Mouse (Mus musculus): Measurements from ENCODE around the gene Glrx5.

DNA sequence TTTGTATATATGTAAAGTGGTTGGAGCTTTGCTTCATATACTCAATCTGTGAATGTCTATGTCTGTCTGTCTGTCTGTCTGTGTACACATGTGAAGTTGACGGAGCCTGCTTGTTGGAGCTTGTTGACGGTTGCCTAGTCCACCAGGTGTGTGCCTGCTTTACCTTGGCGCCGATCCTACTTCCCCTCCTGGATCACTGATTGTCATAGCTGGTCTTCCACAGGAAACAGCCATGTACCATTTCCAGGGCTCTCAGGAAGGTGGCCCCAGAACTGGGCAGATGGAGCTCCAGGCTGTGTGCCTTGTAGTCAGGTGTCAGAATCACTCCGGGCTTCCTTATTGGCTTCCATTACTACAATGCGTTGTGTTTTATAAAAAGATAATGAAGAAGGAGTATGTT lies 54.3 kb downstream of the Glrx5 start:
- no peak for TF ChIP-seq CTCF (IDR thresholded peaks at IDR 0.05; ENCODE audit: low read depth, low read length)
- TF ChIP-seq POLR2A (IDR thresholded peaks at IDR 0.05; ENCODE audit: borderline replicate concordance, low read depth, low read length) = no peak
